Mouse (Mus musculus) cerebellum, adult 18-20 months (tissue): ENCODE measurements around the gene Itga9.

Experiments
- DNase-seq, 2 experiments: peaks; one replicate each; pipeline ENCODE4 v3.0.0; 2021

The Itga9 gene

GRCm38 (mm10) chr9:118730871-118731390, 124.4 kb downstream of the Itga9 start:
- DNase-seq: no peak

- DNase-seq: no peak
Measured at GRCm38 (mm10) chr9:118731650-118732049, 125.2 kb downstream of the Itga9 start.

GRCm38 (mm10) chr9:118733601-118734000, 127.1 kb downstream of the Itga9 start:
- DNase-seq: no peak

GRCm38 (mm10) chr9:118737124-118737523, 130.6 kb downstream of the Itga9 start:
- DNase-seq: no peak

GRCm38 (mm10) chr9:118737601-118738137, 131.2 kb downstream of the Itga9 start:
- no peak for DNase-seq

DNA sequence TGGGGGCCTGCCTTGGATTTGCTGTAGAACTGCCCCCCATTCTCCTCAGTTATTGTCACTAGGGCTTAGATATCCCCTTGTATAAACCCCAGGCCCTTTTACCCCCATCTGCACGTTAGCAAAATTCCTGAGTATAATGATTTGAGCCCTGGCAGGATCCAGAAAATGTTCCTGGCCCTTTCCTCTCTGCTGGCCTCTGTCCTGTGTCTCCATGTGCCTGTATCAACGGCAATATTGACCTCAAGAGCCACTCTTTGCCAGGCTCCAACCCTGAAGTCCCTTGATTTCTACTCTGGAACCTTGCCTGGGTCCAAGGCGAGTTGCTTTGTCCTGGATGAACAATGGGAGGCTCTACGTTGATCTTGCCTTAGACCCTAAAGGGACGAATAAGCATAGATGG, 131.8 kb downstream of the Itga9 start:
- no peak for DNase-seq

DNA sequence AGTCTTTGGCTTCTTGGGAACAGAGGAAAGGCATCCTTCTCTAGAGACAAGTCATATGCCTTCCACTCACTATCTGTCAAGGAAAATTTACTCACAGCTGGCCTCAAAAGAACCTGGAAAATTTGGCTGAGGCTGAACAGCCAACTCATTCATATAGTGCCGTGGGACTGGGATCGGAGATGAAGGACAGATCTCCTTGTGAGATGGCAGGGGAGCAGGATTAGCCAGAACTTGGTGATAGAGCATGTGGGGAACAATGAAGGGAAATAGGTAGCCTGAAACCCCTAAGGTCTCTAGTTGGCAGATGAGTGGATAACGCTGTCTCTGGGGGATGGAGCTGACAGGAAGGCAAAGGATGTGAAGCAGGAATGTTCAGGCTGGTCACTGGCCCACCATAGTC, 132.6 kb downstream of the Itga9 start:
- DNase-seq: no peak

GRCm38 (mm10) chr9:118739659-118740058, 133.2 kb downstream of the Itga9 start:
- DNase-seq: no peak

DNA sequence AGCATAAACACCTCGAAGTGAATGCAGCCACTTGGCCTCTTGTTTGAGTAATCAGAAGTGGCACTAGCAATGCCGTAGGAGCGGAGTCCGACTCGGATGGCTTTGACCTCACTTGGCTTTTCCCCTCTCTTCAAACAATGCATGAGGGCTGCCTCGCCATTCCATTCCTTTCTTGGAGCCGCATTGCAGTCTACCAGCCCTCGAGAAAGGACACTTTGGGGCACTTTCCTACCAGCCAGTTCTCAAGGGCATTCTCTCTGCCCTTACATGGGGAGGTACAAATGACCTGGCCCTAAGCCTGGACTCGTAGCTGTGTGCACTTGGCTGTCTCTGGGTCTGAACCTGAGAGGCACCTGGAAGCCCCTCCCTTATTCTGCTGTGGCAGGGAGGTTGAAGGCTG, 134.8 kb downstream of the Itga9 start:
- no peak for DNase-seq

DNA sequence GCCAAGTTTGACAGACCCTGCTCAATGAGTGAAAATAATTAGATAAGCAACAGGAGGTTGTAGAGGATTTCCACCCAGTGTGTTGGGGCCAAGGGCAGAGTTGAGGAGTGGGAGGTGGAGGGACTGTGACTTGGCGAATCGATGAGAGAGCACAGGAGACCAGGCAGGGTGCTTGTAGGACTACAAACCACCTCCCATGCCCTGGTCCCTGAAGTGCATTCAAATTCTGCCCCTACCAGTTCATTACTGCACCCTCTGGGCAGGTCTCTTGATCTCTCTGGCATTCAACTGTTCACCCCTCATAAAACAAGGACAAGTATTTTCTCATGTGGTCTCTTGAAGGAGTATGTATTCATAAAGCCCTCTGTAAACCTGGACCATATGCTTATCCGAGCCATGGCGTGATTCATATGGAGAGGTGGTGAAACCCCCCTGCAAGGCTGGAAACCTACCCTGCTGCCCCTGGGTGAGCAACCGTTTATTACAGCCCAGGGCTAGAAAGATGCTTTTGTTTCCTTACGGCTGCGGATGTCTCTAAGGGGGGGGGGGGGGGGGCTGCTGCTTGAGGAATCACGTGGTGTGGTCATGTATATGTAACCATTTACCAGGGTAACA, 143.0 kb downstream of the Itga9 start:
- DNase-seq: no peak

GRCm38 (mm10) chr9:118750828-118751227, 144.3 kb downstream of the Itga9 start:
- no peak for DNase-seq

DNA sequence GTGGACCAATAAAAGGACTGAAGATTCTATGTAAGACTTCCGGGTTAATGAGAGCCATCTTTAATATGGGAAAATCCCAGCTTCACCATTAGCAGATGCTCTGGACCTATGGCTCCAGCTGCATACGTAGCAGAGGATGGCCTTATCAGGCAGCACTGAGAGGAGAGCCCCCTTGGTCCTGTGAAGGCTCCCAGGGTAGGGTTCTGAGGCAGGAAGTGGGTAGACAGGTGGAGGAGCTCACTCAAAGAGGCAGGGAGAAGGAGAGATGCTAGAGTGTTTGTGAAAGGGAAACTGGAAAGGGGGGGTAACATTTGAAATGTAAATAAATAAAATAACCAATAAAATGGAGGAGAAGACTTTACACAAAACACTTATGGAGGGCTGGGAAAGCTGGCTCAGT, 145.9 kb downstream of the Itga9 start:
- no peak for DNase-seq

- no peak for DNase-seq
Measured at GRCm38 (mm10) chr9:118759462-118759861, 153.0 kb downstream of the Itga9 start.

GRCm38 (mm10) chr9:118761953-118762590, 155.6 kb downstream of the Itga9 start:
- no peak for DNase-seq

DNA sequence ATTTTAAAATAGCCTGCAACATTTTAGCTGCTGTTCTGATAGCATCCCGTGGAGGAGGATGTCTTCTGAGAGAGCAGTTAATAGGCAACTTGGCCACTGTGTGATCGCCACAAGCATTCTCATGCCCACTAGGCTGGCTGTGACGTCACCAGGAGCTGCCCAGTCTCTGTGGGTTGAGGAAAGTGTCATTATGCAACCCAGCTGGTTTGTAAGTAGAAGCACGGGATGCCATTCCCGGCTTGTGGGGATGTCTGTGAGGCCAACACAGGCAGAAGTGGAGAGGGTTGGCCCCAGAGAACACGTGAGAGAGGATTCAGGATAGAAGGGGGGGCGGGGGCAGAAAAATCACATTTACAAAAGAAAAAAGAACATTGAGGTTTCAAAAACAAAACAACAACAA, 156.3 kb downstream of the Itga9 start:
- DNase-seq: no peak

- DNase-seq: no peak
Measured at GRCm38 (mm10) chr9:118763203-118763602, 156.7 kb downstream of the Itga9 start.

DNA sequence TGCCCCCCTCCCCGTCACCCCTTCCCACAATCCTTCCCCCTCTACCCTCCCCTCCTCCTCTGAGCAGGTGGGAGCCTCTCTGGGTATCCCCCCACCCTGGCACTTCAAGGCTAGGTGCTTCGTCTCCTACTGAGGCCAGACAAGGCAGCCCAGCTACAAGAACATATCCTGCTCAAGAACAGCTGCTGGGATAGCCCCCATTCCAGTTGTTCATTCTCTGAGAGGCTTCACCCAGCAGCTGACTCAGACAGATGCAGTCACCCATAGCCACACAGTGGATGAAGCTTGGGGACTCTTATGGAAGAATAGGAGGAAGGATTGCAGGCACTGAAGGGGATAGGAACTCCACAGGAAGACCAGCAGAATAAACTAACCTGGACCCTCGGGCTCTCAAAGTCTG, 157.2 kb downstream of the Itga9 start:
- no peak for DNase-seq

DNA sequence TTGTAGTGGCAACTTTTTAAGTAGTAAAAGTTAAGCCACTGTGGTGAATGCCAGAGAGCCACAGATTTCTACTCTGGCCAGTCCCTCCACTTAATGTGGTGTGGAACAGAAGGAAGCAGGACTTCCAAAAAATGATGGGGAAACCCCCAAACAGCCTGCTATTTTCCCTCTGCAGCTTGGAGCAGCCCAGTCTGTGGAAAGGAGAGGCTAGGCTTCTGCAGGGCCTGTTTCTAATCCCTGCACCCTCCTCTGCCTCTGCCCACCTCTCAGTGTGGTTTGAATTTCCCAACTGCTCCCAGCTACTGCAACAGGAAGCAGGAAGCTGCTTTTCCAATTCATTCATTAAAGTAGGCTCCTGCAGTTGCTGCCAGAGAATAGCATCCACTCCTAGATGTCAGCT, 158.6 kb downstream of the Itga9 start:
- DNase-seq: no peak

DNA sequence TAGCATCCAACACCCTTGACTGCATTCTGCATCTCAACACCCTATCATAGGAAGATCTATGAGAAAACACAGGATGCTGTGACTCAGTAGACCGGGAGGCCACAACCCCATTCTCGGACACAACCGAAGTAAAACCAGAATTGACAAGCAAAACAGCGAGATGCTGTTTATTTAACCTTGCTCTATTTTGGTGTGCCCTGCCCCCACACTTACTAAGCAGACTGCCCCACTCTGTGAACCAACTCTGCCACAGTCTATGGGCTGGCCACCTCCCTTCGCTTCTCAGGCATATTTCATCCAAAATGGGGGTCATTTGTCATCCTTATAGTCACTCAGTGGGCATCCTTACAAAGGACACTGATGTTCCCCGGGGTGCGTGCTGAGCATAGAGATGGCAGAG, 160.5 kb downstream of the Itga9 start:
- no peak for DNase-seq

GRCm38 (mm10) chr9:118768596-118768995, 162.1 kb downstream of the Itga9 start:
- DNase-seq: no peak

DNA sequence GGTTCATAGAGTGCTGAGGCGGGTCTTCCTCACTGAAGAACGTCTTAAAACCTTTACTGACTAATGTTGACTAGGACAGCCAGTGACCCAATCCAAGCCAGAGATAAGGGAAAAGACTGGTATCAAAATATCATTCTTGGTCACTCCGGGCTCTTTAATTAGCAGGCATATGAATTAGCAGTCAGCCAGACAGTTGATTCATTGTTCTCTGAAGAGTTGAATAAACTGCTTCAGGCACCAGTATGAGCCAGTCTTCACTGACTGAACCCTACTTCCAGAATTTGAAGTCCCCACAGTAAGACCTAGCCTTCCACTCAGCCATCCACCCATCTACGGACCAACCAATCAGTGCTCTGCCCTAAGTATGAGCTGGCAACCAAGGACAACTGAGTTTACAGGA, 163.9 kb downstream of the Itga9 start:
- DNase-seq: no peak

DNA sequence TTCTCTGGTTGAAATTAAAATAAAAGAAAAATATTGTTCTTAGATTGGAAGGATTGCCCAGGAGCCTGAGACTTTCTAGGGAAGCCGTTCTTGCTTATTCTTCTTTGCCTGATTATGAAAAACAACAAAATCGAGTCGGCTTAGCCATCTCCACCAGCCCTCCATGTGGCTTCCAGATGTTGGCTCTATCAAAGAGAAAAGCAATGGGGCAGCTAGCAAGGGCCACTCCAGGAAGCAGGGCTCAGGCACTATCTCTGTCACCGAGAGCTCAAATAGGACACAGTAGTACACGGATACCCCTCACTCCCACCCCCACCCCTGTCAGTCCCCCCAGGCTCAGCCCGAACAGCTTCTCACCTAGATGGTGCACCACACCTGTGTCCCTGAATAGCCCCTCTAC, 168.2 kb downstream of the Itga9 start:
- no peak for DNase-seq

- no peak for DNase-seq
Measured at GRCm38 (mm10) chr9:118776880-118777438, 170.5 kb downstream of the Itga9 start.

- DNase-seq: no peak
Measured at GRCm38 (mm10) chr9:118778596-118778995, 172.1 kb downstream of the Itga9 start.
